In the genomic region with DNA sequence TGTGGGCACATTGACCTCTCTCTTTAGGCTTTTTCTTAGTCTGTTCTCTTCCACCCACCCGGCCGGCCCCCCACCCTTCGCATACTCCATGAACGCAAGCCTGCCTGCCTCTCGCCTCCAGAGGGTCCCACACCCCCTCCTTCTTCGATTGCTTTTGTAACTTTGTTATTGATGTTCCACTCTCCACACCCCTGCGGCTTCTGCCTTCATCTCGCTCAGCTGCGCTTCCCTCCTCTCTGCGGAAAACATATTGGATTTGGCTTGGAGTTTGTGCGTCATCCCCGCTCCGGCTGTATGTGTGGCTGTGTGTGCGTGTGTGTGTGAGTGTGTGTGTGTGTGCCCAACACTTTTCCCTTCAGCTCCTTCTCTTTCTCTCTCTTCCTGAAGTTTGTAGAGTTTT, we compare ENCODE assay signal across 8 mouse cellular contexts. TPM values are rescaled to one million over a fixed set of nuclear protein-coding genes. Genes with fewer than 3 reads are reported as not detected.
DNase-seq lines count a peak whose midpoint lies in the region; ATAC-seq and TF ChIP-seq lines count a peak whose summit lies in the region.

No protein-coding gene starts in this region.

- TF ChIP-seq POLR2A in heart, adult 2 months (IDR thresholded peaks at IDR 0.05; ENCODE audit: insufficient read depth, low read depth, low read length) = no peak

- no peak for TF ChIP-seq EP300 in heart, adult 2 months (IDR thresholded peaks at IDR 0.05; ENCODE audit: insufficient read depth, low read depth, low read length)

- DNase-seq in heart, adult 2 months = no peak
- DNase-seq in embryo, embryonic 11 days = peak; percentile 57
- peak; percentile 71 for DNase-seq in hindbrain, postnatal 0 days (ENCODE audit: low spot score)
- no peak for DNase-seq in midbrain, embryonic 11.5 days (ENCODE audit: low spot score, missing footprints)
- DNase-seq in liver = no peak
- no peak for DNase-seq in thymus, postnatal 0 days (ENCODE audit: low spot score)

- no peak for TF ChIP-seq CTCF in heart, adult 2 months (IDR thresholded peaks at IDR 0.05)
- peak; percentile 8; the same call in 1 of the 2 replicates for TF ChIP-seq CTCF in hindbrain, postnatal 0 days (IDR thresholded peaks at IDR 0.05; ENCODE audit: low read depth)

- no peak overlapping the region for H3K9ac ChIP-seq in heart, embryonic 12.5 days
- H3K9ac ChIP-seq in heart, adult 2 months (ENCODE audit: low read depth, low read length) = no peak overlapping the region
- 0 out of 2 replicates have a peak overlapping the region, but pooled peaks have one; percentile 17 for H3K9ac ChIP-seq in hindbrain, postnatal 0 days (replicated peaks; ENCODE audit: low read length)
- no peak overlapping the region for H3K9ac ChIP-seq in midbrain, embryonic 11.5 days (ENCODE audit: low read length)

- H3K4me2 ChIP-seq in heart, embryonic 12.5 days = peak overlapping the region; percentile 43
- peak overlapping the region; percentile 33 for H3K4me2 ChIP-seq in hindbrain, postnatal 0 days (ENCODE audit: low read depth, low read length)
- H3K4me2 ChIP-seq in midbrain, embryonic 11.5 days = no peak overlapping the region

- H3K36me3 ChIP-seq in heart, embryonic 12.5 days = no peaks in the 10 kb centered on the region
- no peaks in the 10 kb centered on the region for H3K36me3 ChIP-seq in heart, adult 2 months (ENCODE audit: control insufficient read depth, insufficient read depth, low read length)
- H3K36me3 ChIP-seq in hindbrain, postnatal 0 days (ENCODE audit: insufficient read depth, low read length) = no peaks in the 10 kb centered on the region
- no peaks in the 10 kb centered on the region for H3K36me3 ChIP-seq in midbrain, embryonic 11.5 days (ENCODE audit: control insufficient read depth, insufficient read depth, low read length)

- intact Hi-C loops in heart, adult 2 months (cut with DNase I) = no loop called here

- H3K4me3 ChIP-seq in heart, embryonic 12.5 days = no peak overlapping the region; the same call in 1 of the 2 replicates
- H3K4me3 ChIP-seq in heart, adult 2 months = no peak overlapping the region
- H3K4me3 ChIP-seq in hindbrain, postnatal 0 days (ENCODE audit: low read length) = no peak overlapping the region
- H3K4me3 ChIP-seq in midbrain, embryonic 11.5 days (ENCODE audit: low read depth, low read length) = no peak overlapping the region

- no peaks in the 10 kb centered on the region for H3K79me2 ChIP-seq in heart, adult 2 months (replicated peaks; ENCODE audit: control insufficient read depth, insufficient read depth, low read length)

- H3K27ac ChIP-seq in heart, embryonic 12.5 days (ENCODE audit: poor library complexity, severe bottlenecking) = no peak overlapping the region
- no peak overlapping the region for H3K27ac ChIP-seq in heart, adult 2 months
- H3K27ac ChIP-seq in hindbrain, postnatal 0 days = peak overlapping the region; percentile 56; the same call in 1 of the 2 replicates
- H3K27ac ChIP-seq in midbrain, embryonic 11.5 days (ENCODE audit: low read depth, low read length) = peak overlapping the region; percentile 21; the same call in 1 of the 2 replicates

- WGBS in heart, embryonic 12.5 days = 27% methylated on average over 14 of the region's 14 CpGs
- WGBS in heart, adult 2 months = 28% methylated on average over 14 of the region's 14 CpGs
- 10% methylated on average over 14 of the region's 14 CpGs for WGBS in hindbrain, postnatal 0 days
- 30% methylated on average over 14 of the region's 14 CpGs for WGBS in midbrain, embryonic 11.5 days

- H3K27me3 ChIP-seq in heart, embryonic 12.5 days (replicated peaks) = peaks cover 43% of the 10 kb centered on the region
- peaks cover 5% of the 10 kb centered on the region; the same call in 1 of the 2 replicates for H3K27me3 ChIP-seq in heart, adult 2 months (ENCODE audit: control insufficient read depth, insufficient read depth, low read length)
- no peaks in the 10 kb centered on the region for H3K27me3 ChIP-seq in hindbrain, postnatal 0 days (ENCODE audit: insufficient read depth, low read length)
- no peaks in the 10 kb centered on the region; the same call in 1 of the 2 replicates for H3K27me3 ChIP-seq in midbrain, embryonic 11.5 days (ENCODE audit: control insufficient read depth, insufficient read depth, low read length)

- H3K4me1 ChIP-seq in heart, embryonic 12.5 days (replicated peaks) = peaks cover 7% of the 10 kb centered on the region; the same call in 1 of the 2 replicates
- no peaks in the 10 kb centered on the region for H3K4me1 ChIP-seq in heart, adult 2 months (ENCODE audit: control insufficient read depth, insufficient read depth, low read length)
- H3K4me1 ChIP-seq in hindbrain, postnatal 0 days (ENCODE audit: insufficient read depth, low read length) = peaks cover 14% of the 10 kb centered on the region
- H3K4me1 ChIP-seq in midbrain, embryonic 11.5 days (ENCODE audit: control insufficient read depth, insufficient read depth, low read length) = peaks cover 15% of the 10 kb centered on the region

- H3K9me3 ChIP-seq in heart, embryonic 12.5 days (replicated peaks) = no peaks in the 10 kb centered on the region
- H3K9me3 ChIP-seq in hindbrain, postnatal 0 days (ENCODE audit: low read length) = no peaks in the 10 kb centered on the region
- no peaks in the 10 kb centered on the region for H3K9me3 ChIP-seq in midbrain, embryonic 11.5 days (ENCODE audit: control insufficient read depth, low read length)

- no peak for ATAC-seq in heart, embryonic 12.5 days (ENCODE audit: insufficient number of reproducible peaks, low FRiP score)
- peak; percentile 68 for ATAC-seq in hindbrain, postnatal 0 days
- peak; percentile 43; the same call in 1 of the 2 replicates for ATAC-seq in midbrain, embryonic 11.5 days (ENCODE audit: low FRiP score)
- ATAC-seq in monocyte, adult 5-6 weeks (replicated peaks; ENCODE audit: insufficient number of reproducible peaks, low FRiP score, low TSS enrichment, poor library complexity, severe bottlenecking) = no peak

RNA-seq across cellular contexts. Expression of a gene that starts 53.1 kb away (rescaled TPM):
- polyA plus RNA-seq in heart, embryonic 12.5 days (2016; fragmentation: Nextera tagmentation; extraction: Ambion mirVana) = 169 and 173 TPM in 2 replicates
- under 1 TPM; 0.29 to 0.39 TPM for total RNA-seq in heart, adult 2 months (2021)
- polyA plus RNA-seq in heart, adult 2 months (2012; rRNA removed) = 6.0 TPM in 2 replicates
- total RNA-seq in hindbrain, postnatal 0 days (2014; rRNA removed) = 8,203 and 10,251 TPM in 2 replicates
- 5,188 and 5,840 TPM in 2 replicates for polyA plus RNA-seq in hindbrain, postnatal 0 days (2015; fragmentation: Nextera tagmentation; extraction: Ambion mirVana)
- 1,391 and 1,438 TPM in 2 replicates for polyA plus RNA-seq in midbrain, embryonic 11.5 days (2014; fragmentation: Nextera tagmentation; extraction: Ambion mirVana)
- 0.85 to 2.6 TPM in 2 of 3 replicates, not detected in the other for total RNA-seq in monocyte, adult 5-6 weeks (2017)
- 4.4 TPM in 2 replicates for polyA plus RNA-seq in thymus, postnatal 0 days (2015; fragmentation: Nextera tagmentation; extraction: Ambion mirVana)

Comparison
In these comparisons a context has a peak if more than half of its experiments do, and no peak if none do; other contexts are left out.
1. RNA of a gene that starts 53.1 kb away (polyA plus RNA-seq): 5,188 to 5,840 TPM in hindbrain, postnatal 0 days, 1,391 to 1,438 TPM in midbrain, embryonic 11.5 days and 169 to 173 TPM in heart, embryonic 12.5 days; 6.0 TPM in heart, adult 2 months and 4.4 TPM in thymus, postnatal 0 days; every median in the first group is over 10 times any median in the second.
2. ATAC-seq: peak in hindbrain, postnatal 0 days (single experiment) and midbrain, embryonic 11.5 days (single experiment); none in heart, embryonic 12.5 days (single experiment) and monocyte, adult 5-6 weeks (single experiment).
3. H3K27ac ChIP-seq: peak in hindbrain, postnatal 0 days (single experiment) and midbrain, embryonic 11.5 days (single experiment); none in heart, embryonic 12.5 days (single experiment) and heart, adult 2 months (single experiment).
4. DNase-seq: peak in embryo, embryonic 11 days (single experiment) and hindbrain, postnatal 0 days (single experiment); none in heart, adult 2 months (0 of 2), midbrain, embryonic 11.5 days (single experiment), liver (single experiment) and thymus, postnatal 0 days (single experiment).